Mouse (Mus musculus): ENCODE data around the gene Ccdc81. TPM values are rescaled to one million over a fixed set of nuclear protein-coding genes. Genes with fewer than 3 reads are reported as not detected.

The Ccdc81 gene
- polyA plus RNA-seq (2015; fragmentation: Nextera tagmentation; extraction: Ambion mirVana), result 1.1 and 1.6 TPM in 2 replicates

- peak; percentile 75 for ATAC-seq
- H3K4me3 ChIP-seq (ENCODE audit: low read depth, low read length), result peak within 1 kb of the TSS; percentile 4; the same call in 1 of the 2 replicates
- H3K9me3 ChIP-seq (replicated peaks; ENCODE audit: control insufficient read depth, low read length, poor library complexity, severe bottlenecking), result no peaks in the 10 kb centered on the region
- no peaks in the 10 kb centered on the region for H3K27me3 ChIP-seq (ENCODE audit: control insufficient read depth, insufficient read depth, low read depth, low read length)
- H3K27ac ChIP-seq (ENCODE audit: low read length), result no peak within 1 kb of the TSS
- H3K9ac ChIP-seq (ENCODE audit: low read depth, low read length), result no peak within 1 kb of the TSS
- H3K36me3 ChIP-seq (ENCODE audit: control insufficient read depth, insufficient read depth, low read length), result no peaks in the 10 kb centered on the region
- 22% methylated on average over 22 of the region's 22 CpGs for WGBS
- peaks cover 9% of the 10 kb centered on the region for H3K4me1 ChIP-seq (ENCODE audit: control insufficient read depth, insufficient read depth, low read length)
- H3K4me2 ChIP-seq (ENCODE audit: low read length), result peak within 1 kb of the TSS; percentile 39
Observed at GRCm38 (mm10) chr7:89903442-89904343, at the start of gene Ccdc81. Gene Ccdc81 (minus strand): TSS chr7:89903629.

GRCm38 (mm10) chr7:89949403-89949802 is 46.0 kb upstream of the Ccdc81 start:
- ATAC-seq, result no peak
- 87% methylated on average over 4 of the region's 4 CpGs for WGBS
- Histone ChIP-seq H3K4me3 (ENCODE audit: low read depth, low read length) (no peak overlapping the region), H3K9ac (ENCODE audit: low read depth, low read length) (no peak overlapping the region), H3K27ac (ENCODE audit: low read length) (no peak overlapping the region), H3K27me3 (ENCODE audit: control insufficient read depth, insufficient read depth, low read depth, low read length) (no peaks in the 10 kb centered on the region), H3K9me3 (replicated peaks; ENCODE audit: control insufficient read depth, low read length, poor library complexity, severe bottlenecking) (no peaks in the 10 kb centered on the region), H3K4me1 (ENCODE audit: control insufficient read depth, insufficient read depth, low read length) (no peaks in the 10 kb centered on the region), H3K36me3 (ENCODE audit: control insufficient read depth, insufficient read depth, low read length) (no peaks in the 10 kb centered on the region), H3K4me2 (ENCODE audit: low read length) (no peak overlapping the region)

- H3K36me3 ChIP-seq (ENCODE audit: control insufficient read depth, insufficient read depth, low read length), result no peaks in the 10 kb centered on the region
- H3K4me3 ChIP-seq (ENCODE audit: low read depth, low read length), result no peak overlapping the region
- ATAC-seq, result no peak
- no peaks in the 10 kb centered on the region for H3K27me3 ChIP-seq (ENCODE audit: control insufficient read depth, insufficient read depth, low read depth, low read length)
- WGBS, result 90% methylated on average over 7 of the region's 7 CpGs
- no peaks in the 10 kb centered on the region for H3K9me3 ChIP-seq (replicated peaks; ENCODE audit: control insufficient read depth, low read length, poor library complexity, severe bottlenecking)
- no peak overlapping the region for H3K4me2 ChIP-seq (ENCODE audit: low read length)
- H3K9ac ChIP-seq (ENCODE audit: low read depth, low read length), result no peak overlapping the region
- no peak overlapping the region for H3K27ac ChIP-seq (ENCODE audit: low read length)
- no peaks in the 10 kb centered on the region for H3K4me1 ChIP-seq (ENCODE audit: control insufficient read depth, insufficient read depth, low read length)
Observed at GRCm38 (mm10) chr7:89948026-89948425, 44.6 kb upstream of the Ccdc81 start.

- peak; percentile 99 for ATAC-seq
Observed at GRCm38 (mm10) chr7:89940571-89941463, 37.4 kb upstream of the Ccdc81 start, which contains the start of gene Hikeshi. Gene Hikeshi (minus strand): TSS chr7:89941204.

GRCm38 (mm10) chr7:89939497-89940353 is 36.3 kb upstream of the Ccdc81 start:
- no peaks in the 10 kb centered on the region for H3K9me3 ChIP-seq (replicated peaks; ENCODE audit: control insufficient read depth, low read length, poor library complexity, severe bottlenecking)
- ATAC-seq, result no peak
- H3K36me3 ChIP-seq (ENCODE audit: control insufficient read depth, insufficient read depth, low read length), result peaks cover 1% of the 10 kb centered on the region
- WGBS, result 37% methylated on average over 15 of the region's 15 CpGs
- H3K4me3 ChIP-seq (ENCODE audit: low read depth, low read length), result peak overlapping the region; percentile 76
- no peaks in the 10 kb centered on the region for H3K27me3 ChIP-seq (ENCODE audit: control insufficient read depth, insufficient read depth, low read depth, low read length)
- H3K9ac ChIP-seq (ENCODE audit: low read depth, low read length), result peak overlapping the region; percentile 86
- H3K4me1 ChIP-seq (ENCODE audit: control insufficient read depth, insufficient read depth, low read length), result peaks cover 13% of the 10 kb centered on the region
- H3K4me2 ChIP-seq (ENCODE audit: low read length), result peak overlapping the region; percentile 81
- H3K27ac ChIP-seq (ENCODE audit: low read length), result peak overlapping the region; percentile 88; the same call in 1 of the 2 replicates

More at GRCm38 (mm10) chr7:89940571-89941463, 37.4 kb upstream of the Ccdc81 start, which contains the start of gene Hikeshi:
- Histone ChIP-seq H3K9ac (ENCODE audit: low read depth, low read length) (peak within 1 kb of the TSS; percentile 86), H3K27ac (ENCODE audit: low read length) (peak within 1 kb of the TSS; percentile 88), H3K9me3 (replicated peaks; ENCODE audit: control insufficient read depth, low read length, poor library complexity, severe bottlenecking) (no peaks in the 10 kb centered on the region), H3K36me3 (ENCODE audit: control insufficient read depth, insufficient read depth, low read length) (no peaks in the 10 kb centered on the region), H3K4me1 (ENCODE audit: control insufficient read depth, insufficient read depth, low read length) (peaks cover 13% of the 10 kb centered on the region), H3K4me3 (ENCODE audit: low read depth, low read length) (peak within 1 kb of the TSS; percentile 76), H3K27me3 (ENCODE audit: control insufficient read depth, insufficient read depth, low read depth, low read length) (no peaks in the 10 kb centered on the region), H3K4me2 (ENCODE audit: low read length) (peak within 1 kb of the TSS; percentile 81)
- under 1% methylated on average over 45 of the region's 45 CpGs for WGBS

GRCm38 (mm10) chr7:89923441-89924180 is 20.2 kb upstream of the Ccdc81 start:
- Histone ChIP-seq H3K4me1 (ENCODE audit: control insufficient read depth, insufficient read depth, low read length) (no peaks in the 10 kb centered on the region), H3K4me2 (ENCODE audit: low read length) (no peak overlapping the region), H3K27ac (ENCODE audit: low read length) (no peak overlapping the region), H3K27me3 (ENCODE audit: control insufficient read depth, insufficient read depth, low read depth, low read length) (no peaks in the 10 kb centered on the region), H3K9me3 (replicated peaks; ENCODE audit: control insufficient read depth, low read length, poor library complexity, severe bottlenecking) (no peaks in the 10 kb centered on the region), H3K36me3 (ENCODE audit: control insufficient read depth, insufficient read depth, low read length) (0 out of 2 replicates have a peak, but pooled peaks cover 6% of the 10 kb centered on the region), H3K4me3 (ENCODE audit: low read depth, low read length) (no peak overlapping the region), H3K9ac (ENCODE audit: low read depth, low read length) (no peak overlapping the region)
- no peak for ATAC-seq
- WGBS, result 98% methylated on average over 15 of the region's 15 CpGs

GRCm38 (mm10) chr7:89917776-89918175 is 14.3 kb upstream of the Ccdc81 start:
- Histone ChIP-seq H3K4me2 (ENCODE audit: low read length) (no peak overlapping the region), H3K4me1 (ENCODE audit: control insufficient read depth, insufficient read depth, low read length) (no peaks in the 10 kb centered on the region), H3K9me3 (replicated peaks; ENCODE audit: control insufficient read depth, low read length, poor library complexity, severe bottlenecking) (no peaks in the 10 kb centered on the region), H3K27me3 (ENCODE audit: control insufficient read depth, insufficient read depth, low read depth, low read length) (no peaks in the 10 kb centered on the region), H3K27ac (ENCODE audit: low read length) (no peak overlapping the region), H3K9ac (ENCODE audit: low read depth, low read length) (no peak overlapping the region), H3K36me3 (ENCODE audit: control insufficient read depth, insufficient read depth, low read length) (0 out of 2 replicates have a peak, but pooled peaks cover 8% of the 10 kb centered on the region), H3K4me3 (ENCODE audit: low read depth, low read length) (no peak overlapping the region)
- WGBS, result 93% methylated on average over 4 of the region's 4 CpGs
- ATAC-seq, result no peak

Data from midbrain, embryonic 16.5 days (tissue).